Mouse (Mus musculus): ENCODE results near the gene Zdhhc20. TPM values are rescaled to one million over a fixed set of nuclear protein-coding genes. Genes with fewer than 3 reads are reported as not detected.
"Not testable (repeated sequence)": the region's sequence is repeated elsewhere in the genome, so short reads cannot be mapped to it uniquely, and the experiment has no call there.

Zdhhc20 gene
- total RNA-seq (2021), result 10 to 100 TPM; 53.8 to 61.9 TPM
- long read RNA-seq, experiment 1, full-length matches to known transcripts, result 11 of 30 reads
- long read RNA-seq, experiment 1, partial matches to known transcripts, result 5 of 30 reads
- long read RNA-seq, experiment 1, other reads (novel, unspliced or antisense), result 14 of 30 reads
- long read RNA-seq, experiment 2, full-length matches to known transcripts, result 51 of 94 reads
- long read RNA-seq, experiment 2, partial matches to known transcripts, result 5 of 94 reads
- long read RNA-seq, experiment 2, other reads (novel, unspliced or antisense), result 38 of 94 reads

DNA sequence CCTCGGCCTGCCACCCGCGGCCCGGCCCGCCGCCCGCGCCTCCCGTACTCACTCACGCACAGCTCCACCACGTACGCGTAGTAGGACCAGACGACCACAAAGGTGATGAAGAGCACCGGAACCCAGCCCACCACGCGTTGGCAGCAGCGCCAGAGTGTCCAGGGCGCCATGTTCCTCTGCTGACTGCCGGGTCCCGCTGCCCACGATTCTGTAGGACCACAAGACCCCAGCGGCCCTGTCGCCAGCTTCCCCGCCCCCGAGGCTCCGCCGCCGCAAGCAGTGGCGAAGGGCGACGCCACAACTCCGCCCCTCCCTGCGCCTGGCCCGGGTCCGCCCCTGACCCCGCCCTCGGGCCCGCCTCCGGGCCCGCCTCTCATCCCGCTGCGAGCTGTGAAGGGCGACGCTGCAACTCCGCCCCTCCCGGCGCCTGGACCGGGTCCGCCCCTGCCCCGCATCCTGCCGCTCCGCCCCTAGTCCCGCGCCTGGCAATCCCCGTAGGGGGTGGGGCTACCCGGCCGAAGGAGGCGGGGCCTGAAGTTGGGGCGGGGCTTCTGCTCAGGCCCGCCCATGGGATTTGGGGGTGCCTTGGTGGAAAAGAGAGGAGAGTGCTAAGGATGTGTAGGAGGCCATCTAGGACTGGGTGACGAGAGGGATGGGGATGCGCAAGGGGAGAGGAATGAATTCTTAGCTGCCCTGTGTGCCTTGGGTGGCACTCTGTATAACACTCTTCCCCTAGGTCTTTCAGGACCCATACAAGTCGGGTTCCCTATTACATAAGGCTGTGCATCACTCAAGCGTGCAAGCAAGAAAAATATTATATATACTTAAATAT is at the start of gene Zdhhc20:
Gene Zdhhc20 (minus strand): TSS at position 266 of the 832 bp plus-strand sequence.
- peak; percentile 94 to 95 for DNase-seq (ENCODE audit: low spot score in 2 of 2)

DNA sequence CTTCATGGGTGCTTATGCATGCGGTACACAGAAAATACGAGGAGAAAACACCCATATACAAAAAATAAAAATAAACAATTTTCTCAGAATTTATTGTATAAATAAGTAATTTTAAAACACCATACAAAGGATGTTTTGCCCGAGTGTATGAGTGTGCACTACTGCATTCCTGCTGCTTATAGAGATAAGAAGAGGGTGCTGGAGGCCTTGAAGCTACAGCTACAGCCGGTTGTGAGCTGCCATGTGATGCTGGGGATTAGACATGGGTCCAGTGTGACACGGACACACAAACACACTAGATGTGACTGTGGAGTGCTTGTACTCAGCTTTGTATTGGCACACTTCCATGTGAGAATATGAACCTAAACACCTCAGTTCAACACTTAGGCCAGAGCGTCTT is 47.2 kb upstream of the Zdhhc20 start:
- DNase-seq (ENCODE audit: low spot score in 2 of 2), result no peak

DNA sequence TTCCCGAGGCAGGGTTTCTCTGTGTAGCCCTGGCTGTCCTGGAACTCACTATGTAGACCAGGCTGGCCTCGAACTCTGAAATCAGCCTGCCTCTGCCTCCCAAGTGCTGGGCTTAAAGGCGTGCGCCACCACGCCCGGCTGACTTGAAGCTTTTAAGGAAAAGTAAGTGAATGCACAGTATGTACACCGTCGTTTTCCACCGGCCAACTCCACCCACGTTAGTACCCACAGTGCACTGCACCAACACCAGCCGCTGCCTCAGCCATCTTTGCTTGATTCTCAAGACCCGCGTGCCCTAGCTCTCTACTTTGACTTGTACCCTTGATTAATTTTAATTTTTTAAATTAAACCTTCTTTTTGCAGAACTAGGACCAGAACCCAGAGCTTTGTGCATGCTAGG is 44.6 kb upstream of the Zdhhc20 start:
- DNase-seq (ENCODE audit: low spot score in 2 of 2), result no peak

DNA sequence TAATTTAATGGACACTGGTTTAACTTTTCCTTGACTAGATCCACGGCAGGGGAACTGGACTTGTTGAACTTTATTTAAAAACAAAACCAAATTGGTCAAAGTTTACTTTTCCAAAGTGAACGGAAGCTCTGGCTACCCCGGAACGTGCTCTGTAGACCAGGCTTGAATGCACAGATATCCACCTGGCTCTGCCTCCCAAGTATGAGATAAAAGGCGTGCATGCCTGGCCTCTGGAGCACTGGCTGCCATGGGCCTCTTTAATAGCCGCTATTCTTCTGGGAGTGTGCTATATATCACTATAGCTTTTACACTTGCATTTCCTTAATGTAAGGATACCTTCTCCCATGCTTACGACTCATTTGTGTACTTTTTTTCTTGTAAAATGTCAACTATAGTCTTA is 43.5 kb upstream of the Zdhhc20 start:
- DNase-seq (ENCODE audit: low spot score in 2 of 2), result no peak

GRCm38 (mm10) chr14:57932881-57933443 is 42.9 kb upstream of the Zdhhc20 start:
- DNase-seq (ENCODE audit: low spot score in 2 of 2), result no peak

GRCm38 (mm10) chr14:57921428-57922131 is 31.5 kb upstream of the Zdhhc20 start:
- DNase-seq (ENCODE audit: low spot score in 2 of 2), result no peak

DNA sequence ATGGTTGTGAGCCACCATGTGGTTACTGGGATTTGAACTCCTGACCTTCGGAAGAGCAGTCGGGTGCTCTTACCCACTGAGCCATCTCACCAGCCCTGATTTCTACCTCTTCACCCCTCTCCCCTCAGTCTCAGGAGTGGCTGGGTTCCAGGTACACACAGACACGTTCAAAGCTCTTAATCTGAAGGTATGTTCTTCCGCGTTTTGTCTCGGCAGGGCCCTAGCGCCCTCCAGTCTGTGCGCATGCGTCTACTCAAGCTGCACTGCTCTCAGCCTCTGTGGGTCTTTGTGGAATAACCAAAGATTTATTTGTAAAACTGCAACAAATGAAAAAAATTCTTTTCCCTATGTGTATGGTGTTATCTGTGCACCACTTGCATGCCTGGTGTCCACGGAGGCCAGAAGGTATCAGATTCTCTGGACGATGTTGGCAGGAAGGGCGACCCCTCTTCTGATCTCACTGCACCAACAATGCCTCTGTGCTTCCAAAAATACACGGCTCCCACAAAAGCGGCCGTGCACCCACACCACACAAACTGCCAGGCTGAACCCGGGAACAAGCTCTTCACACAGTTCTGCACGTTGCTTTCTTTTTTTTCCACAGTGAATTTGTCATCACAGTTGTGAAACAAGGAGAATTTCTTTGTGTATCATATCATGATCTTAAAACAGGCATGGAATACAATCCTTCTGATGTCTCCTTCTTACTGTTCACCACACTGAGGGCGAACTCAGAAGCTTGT is 30.7 kb upstream of the Zdhhc20 start:
- DNase-seq (ENCODE audit: low spot score in 2 of 2), result no peak

DNA sequence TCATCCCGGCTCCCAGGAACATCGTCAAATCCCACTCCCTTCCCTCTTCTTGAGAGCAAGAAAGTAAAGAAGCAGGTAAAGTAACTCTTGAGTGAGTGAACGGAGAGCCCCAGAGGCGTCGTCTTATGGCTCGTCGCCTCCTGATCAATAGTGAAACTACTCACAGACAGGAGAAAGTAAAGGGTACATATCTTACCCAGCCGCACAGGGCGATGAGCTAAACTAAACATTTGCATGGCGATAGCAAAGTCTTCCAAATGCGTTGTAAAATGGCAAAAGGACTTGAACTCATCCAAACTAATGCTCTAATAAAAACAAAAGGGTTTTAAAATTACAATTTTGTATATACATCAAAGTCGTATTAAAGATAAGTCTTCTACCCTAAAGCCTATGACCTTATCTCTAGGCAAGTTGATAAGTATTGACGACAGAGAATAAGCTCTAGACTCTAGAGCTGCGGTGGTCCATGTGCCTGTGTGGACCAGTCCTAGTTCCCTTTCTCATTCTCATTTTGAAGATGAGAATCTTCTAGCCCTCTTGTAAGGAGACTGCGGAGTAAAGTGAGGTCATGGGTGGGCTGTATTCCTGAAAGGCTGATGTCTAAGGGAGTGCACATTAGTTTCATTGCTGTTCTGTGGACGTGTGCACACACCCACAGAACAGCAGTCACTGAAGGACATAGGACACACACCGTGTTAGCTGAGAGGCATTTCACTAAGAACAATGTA is 29.2 kb upstream of the Zdhhc20 start:
- no peak for DNase-seq (ENCODE audit: low spot score in 2 of 2)

- no peak for DNase-seq (ENCODE audit: low spot score in 2 of 2)
These were observed 25.3 kb upstream of the Zdhhc20 start for GRCm38 (mm10) chr14:57915341-57915740.

DNA sequence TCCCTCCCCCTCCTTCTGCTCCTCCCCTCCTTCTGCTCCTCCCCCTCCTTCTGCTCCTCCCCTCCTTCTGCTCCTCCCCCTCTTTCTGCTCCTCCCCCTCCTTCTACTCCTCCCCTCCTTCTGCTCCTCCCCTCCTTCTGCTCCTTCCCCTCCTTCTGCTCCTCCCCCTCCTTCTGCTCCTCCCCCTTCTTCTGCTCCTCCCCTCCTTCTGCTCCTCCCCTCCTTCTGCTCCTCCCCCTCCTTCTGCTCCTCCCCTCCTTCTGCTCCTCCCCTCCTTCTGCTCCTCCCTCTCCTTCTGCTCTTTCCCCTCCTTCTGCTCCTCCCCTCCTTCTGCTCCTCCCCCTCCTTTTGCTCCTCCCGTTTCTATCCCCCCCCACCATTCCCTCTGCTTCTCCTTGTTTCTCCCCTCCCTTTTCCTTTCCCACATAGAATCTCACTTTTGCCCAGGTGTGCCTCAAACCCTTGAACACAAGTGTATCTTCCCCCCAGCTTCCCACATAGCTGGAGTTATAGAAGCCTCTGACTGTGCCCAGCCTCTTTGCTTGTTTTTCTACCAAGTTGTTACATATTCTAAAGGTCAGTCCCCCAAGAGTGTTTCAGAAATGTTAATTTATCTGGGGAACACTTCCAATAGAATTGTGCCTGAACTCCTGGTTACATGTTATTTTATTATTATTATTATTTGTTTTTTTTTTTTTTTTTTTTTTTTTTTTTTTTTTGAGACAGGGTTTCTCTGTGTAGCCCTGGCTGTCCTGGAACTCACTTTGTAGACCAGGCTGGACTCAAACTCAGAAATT is 22.3 kb upstream of the Zdhhc20 start:
- DNase-seq (ENCODE audit: low spot score in 2 of 2), result not testable (repeated sequence)

GRCm38 (mm10) chr14:57911787-57912186 is 21.7 kb upstream of the Zdhhc20 start:
- not testable (repeated sequence) for DNase-seq (ENCODE audit: low spot score in 2 of 2)

DNA sequence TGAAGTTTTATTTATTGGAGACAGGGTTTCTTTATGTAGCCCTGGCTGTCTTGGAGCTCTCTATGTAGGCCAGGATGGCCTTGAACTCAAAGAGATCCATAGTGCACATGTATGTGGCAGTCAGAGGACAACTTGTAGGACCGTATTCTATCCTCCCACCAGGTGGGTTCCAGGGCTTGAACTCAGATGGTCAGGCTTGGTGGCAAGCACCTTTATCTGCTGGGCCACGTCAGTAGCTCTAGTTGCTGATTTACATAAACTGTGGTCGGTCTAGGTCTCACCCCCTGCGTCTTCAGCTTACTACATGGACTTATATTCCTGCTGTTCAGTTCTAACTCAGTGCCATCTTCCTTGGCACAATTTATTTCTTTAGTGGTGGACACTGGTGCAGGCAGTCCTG is 21.2 kb upstream of the Zdhhc20 start:
- no peak for DNase-seq (ENCODE audit: low spot score in 2 of 2)

- peak; percentile 55 to 70 for DNase-seq (ENCODE audit: low spot score in 2 of 2)
These were observed 20.5 kb upstream of the Zdhhc20 start for GRCm38 (mm10) chr14:57910501-57911068.

- no peak for DNase-seq (ENCODE audit: low spot score in 2 of 2)
These were observed 19.2 kb upstream of the Zdhhc20 start for GRCm38 (mm10) chr14:57909297-57909696.

DNA sequence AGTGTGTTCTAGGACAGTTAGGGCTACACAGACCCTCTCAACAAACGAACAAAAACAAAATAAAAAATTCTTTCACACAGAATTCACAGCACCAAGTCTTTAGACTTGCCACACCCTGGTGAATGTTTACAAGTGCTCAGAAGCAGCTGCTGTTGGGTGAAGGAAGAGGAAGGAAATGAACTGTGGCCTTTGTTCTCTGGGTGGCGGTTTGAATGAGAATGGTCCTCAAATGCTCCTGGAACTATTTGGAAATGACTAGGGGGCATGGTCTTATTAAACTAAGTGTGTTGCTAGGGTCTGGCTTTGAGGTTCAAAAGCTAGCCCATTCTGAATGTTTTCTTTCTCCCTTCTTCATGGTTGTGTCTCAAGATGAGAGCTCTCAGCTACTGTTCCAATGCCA is 18.4 kb upstream of the Zdhhc20 start:
- DNase-seq (ENCODE audit: low spot score in 2 of 2), result no peak

- no peak for DNase-seq (ENCODE audit: low spot score in 2 of 2)
These were observed 11.9 kb upstream of the Zdhhc20 start for GRCm38 (mm10) chr14:57901998-57902397.

- DNase-seq (ENCODE audit: low spot score in 2 of 2), result no peak
These were observed 6.8 kb upstream of the Zdhhc20 start for GRCm38 (mm10) chr14:57896882-57897281.

GRCm38 (mm10) chr14:57896088-57896871 is 6.2 kb upstream of the Zdhhc20 start:
- not testable (repeated sequence) for DNase-seq (ENCODE audit: low spot score in 2 of 2)
